Mouse (Mus musculus) limb, embryonic 12.5 days (tissue): ENCODE measurements at regions not wholly inside any gene's neighbourhood (a gene's known extent, or its start where the extent isn't known, plus 50 kb on each side); places are given as distances from the start of the nearest gene placed in this dataset.

Experiments
- ATAC-seq: fragments of 200-750 bp; cut with Nextera tagmentation; 2 replicates; pipeline ENCODE4 v1.8.0; 2017; ENCODE audit warnings: low read depth, moderate TSS enrichment; ENCODE audit not compliant: insufficient number of reproducible peaks, insufficient read depth, low FRiP score, low TSS enrichment
- H3K27ac ChIP-seq: fragments of 300-500 bp; sonication (generic); 2 replicates; pipeline ENCODE4 v1.5.1; 2016; ENCODE audit warnings: mild to moderate bottlenecking, moderate library complexity
- H3K27me3 ChIP-seq: fragments of 300-500 bp; sonication (generic); 2 replicates; pipeline ENCODE4 v1.6.1; 2016; ENCODE audit warnings: mild to moderate bottlenecking, moderate library complexity
- H3K36me3 ChIP-seq: fragments of 300-500 bp; sonication (generic); 2 replicates; pipeline ENCODE4 v1.6.1; 2016; ENCODE audit warnings: mild to moderate bottlenecking, moderate library complexity
- H3K4me1 ChIP-seq: fragments of 300-500 bp; sonication (generic); replicated peaks from 2 replicates; pipeline ENCODE4 v1.6.1; 2016
- H3K4me2 ChIP-seq: fragments of 300-500 bp; sonication (generic); 2 replicates; pipeline ENCODE4 v1.6.1; 2016; ENCODE audit warnings: mild to moderate bottlenecking, moderate library complexity
- H3K4me3 ChIP-seq: fragments of 300-500 bp; sonication (generic); replicated peaks from 2 replicates; pipeline ENCODE4 v1.5.1; 2016; ENCODE audit warnings: mild to moderate bottlenecking
- H3K9ac ChIP-seq: fragments of 300-500 bp; sonication (generic); replicated peaks from 2 replicates; pipeline ENCODE4 v1.6.1; 2016; ENCODE audit warnings: mild to moderate bottlenecking, moderate library complexity
- H3K9me3 ChIP-seq: fragments of 300-500 bp; sonication (generic); 2 replicates; pipeline ENCODE4 v1.6.1; 2016; ENCODE audit warnings: mild to moderate bottlenecking, moderate library complexity
- WGBS: fragments of 180-500 bp; shearing (Covaris S2); methylation state at CpG from one replicate; pipeline ENCODE4 v1.1.7; 2016; 5-methylcytosine and 5-hydroxymethylcytosine counted together

DNA sequence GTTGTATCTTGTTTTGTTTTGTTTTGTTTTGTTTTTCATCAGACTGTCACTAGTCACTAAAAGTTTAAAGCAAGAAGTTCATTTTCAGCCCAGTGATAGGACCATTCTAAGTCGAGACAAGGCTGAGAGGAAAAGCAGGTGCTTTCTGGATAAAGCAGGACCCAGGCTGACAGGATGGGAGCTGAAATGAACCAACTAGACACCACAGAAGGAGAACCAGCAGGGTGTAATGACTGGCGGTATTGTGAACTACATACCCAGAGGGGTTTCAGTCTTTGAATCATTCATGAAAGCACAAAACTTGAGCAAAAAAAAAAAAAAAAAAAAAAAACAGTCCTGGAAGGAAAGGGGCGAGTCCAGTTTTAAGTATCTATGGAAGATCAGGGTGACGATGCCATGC, 75.9 kb upstream of the Tenm4 start:
- H3K36me3 ChIP-seq: no peaks in the 10 kb centered on the region
- 83% methylated on average over 4 of the region's 4 CpGs for WGBS
- no peak for ATAC-seq
- H3K4me1 ChIP-seq: no peaks in the 10 kb centered on the region
- no peak overlapping the region for H3K4me3 ChIP-seq
- H3K27me3 ChIP-seq: no peaks in the 10 kb centered on the region
- H3K4me2 ChIP-seq: no peak overlapping the region
- no peaks in the 10 kb centered on the region for H3K9me3 ChIP-seq
- no peak overlapping the region for H3K9ac ChIP-seq
- H3K27ac ChIP-seq: no peak overlapping the region

DNA sequence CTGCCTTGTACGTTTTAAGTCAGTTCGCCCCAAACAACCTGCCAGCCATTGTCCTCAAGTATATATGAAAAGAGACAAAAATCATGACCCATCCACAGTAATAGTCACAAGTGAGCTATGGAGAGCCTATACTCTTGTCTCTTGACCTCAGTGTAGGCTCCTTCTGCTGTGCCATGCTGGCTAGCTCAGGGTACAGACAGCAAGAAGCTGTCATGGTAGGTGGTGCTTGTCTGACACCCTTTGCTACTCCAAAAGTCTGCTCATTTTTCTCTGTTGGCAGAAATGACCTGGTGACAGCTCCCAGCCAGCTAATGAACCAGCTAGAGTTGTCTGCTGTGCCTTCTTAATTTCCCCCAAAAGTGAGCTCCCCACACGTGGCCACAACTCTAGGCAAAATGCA, 75.3 kb upstream of the Tenm4 start:
- ATAC-seq: no peak
- no peaks in the 10 kb centered on the region for H3K27me3 ChIP-seq
- WGBS: 83% methylated on average over 3 of the region's 3 CpGs

DNA sequence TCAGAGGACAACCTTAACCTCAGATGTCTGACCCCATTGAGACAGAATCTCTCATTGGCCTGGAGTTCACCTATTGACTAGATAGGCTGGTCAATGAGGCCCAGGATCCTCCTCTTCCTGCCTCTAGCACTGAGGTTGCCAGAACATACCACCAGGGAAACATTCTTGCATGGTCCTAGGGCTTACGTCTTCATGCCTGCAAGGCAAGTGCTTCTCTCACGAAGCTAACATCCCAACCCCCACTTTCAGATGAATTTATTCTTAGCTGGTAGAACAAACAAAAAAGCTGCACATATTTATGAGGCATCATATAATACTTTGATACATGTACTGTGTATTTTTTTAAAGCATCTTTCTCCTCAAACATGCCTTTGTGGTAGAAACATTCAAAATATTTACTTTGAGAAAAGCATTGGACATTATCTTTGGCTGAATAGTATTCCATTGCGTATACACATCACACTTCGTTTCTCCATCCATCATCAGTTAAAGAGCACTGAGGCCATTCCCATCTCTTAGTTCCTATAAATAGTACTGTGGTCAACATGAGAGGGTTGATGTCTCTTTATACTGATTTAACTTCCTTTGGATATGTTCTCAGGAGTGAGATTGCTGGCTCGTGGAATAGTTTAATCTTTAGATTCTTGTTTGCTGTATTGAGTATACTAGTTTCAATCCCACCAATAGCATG, 72.2 kb upstream of the Tenm4 start:
- H3K4me3 ChIP-seq: no peak overlapping the region
- no peaks in the 10 kb centered on the region for H3K4me1 ChIP-seq
- no peaks in the 10 kb centered on the region for H3K27me3 ChIP-seq
- H3K4me2 ChIP-seq: no peak overlapping the region
- ATAC-seq: no peak
- no peak overlapping the region for H3K9ac ChIP-seq
- H3K9me3 ChIP-seq: no peaks in the 10 kb centered on the region
- WGBS: 90% methylated on average over 5 of the region's 5 CpGs
- H3K36me3 ChIP-seq: no peaks in the 10 kb centered on the region
- no peak overlapping the region for H3K27ac ChIP-seq

More for the DNA sequence above, 75.3 kb upstream of the Tenm4 start:
- Histone ChIP-seq H3K4me2 (no peak overlapping the region), H3K4me1 (no peaks in the 10 kb centered on the region), H3K4me3 (no peak overlapping the region), H3K27ac (no peak overlapping the region), H3K9ac (no peak overlapping the region), H3K9me3 (no peaks in the 10 kb centered on the region), H3K36me3 (no peaks in the 10 kb centered on the region)

DNA sequence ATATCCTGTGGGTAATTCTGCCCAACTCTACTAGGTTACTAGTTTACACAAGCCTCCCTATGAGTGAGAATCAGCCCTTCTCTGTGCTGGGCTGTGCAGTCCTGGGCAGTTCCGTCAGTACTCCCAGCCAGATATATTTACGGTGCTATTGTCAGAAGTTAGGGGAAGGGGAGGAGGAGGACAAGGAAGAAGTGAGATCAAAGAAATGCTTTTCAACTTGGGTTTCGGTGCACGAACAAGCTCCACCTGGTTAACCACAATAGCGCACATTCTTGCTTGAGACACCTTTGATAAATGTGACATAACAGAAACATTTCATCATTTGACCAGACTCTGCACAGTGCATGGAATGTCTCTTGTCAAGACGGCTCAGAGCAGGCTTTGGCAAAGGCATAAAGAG, 68.3 kb upstream of the Tenm4 start:
- H3K27me3 ChIP-seq: no peaks in the 10 kb centered on the region
- H3K4me2 ChIP-seq: no peak overlapping the region
- H3K4me1 ChIP-seq: no peaks in the 10 kb centered on the region
- H3K9me3 ChIP-seq: no peaks in the 10 kb centered on the region
- ATAC-seq: no peak
- no peak overlapping the region for H3K9ac ChIP-seq
- H3K36me3 ChIP-seq: no peaks in the 10 kb centered on the region
- WGBS: 44% methylated on average over 6 of the region's 6 CpGs
- no peak overlapping the region for H3K4me3 ChIP-seq
- H3K27ac ChIP-seq: no peak overlapping the region

DNA sequence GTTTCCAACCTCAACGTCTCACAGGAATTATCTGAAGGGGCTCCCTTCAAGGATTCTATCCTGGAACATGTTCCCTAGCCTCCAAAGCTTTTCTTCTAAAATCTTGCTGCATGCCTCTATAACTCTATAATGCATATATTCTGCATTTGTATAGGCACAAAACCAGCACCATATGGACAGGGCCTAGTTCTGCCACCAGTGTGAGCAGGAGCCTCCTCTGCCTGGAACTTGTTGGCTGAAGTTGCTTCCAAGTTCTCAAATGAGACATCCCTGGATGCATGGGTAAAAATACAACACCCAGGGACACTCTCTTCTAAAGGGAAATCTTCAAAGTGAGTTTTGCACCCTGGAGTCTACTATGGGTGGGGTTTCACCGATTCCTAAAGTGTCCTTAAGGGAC, 62.3 kb upstream of the Tenm4 start:
- Histone ChIP-seq H3K4me2 (no peak overlapping the region), H3K4me1 (no peaks in the 10 kb centered on the region), H3K36me3 (no peaks in the 10 kb centered on the region), H3K9me3 (no peaks in the 10 kb centered on the region), H3K4me3 (no peak overlapping the region), H3K27me3 (no peaks in the 10 kb centered on the region), H3K9ac (no peak overlapping the region), H3K27ac (no peak overlapping the region)
- WGBS: 82% methylated on average over 2 of the region's 2 CpGs
- no peak for ATAC-seq

DNA sequence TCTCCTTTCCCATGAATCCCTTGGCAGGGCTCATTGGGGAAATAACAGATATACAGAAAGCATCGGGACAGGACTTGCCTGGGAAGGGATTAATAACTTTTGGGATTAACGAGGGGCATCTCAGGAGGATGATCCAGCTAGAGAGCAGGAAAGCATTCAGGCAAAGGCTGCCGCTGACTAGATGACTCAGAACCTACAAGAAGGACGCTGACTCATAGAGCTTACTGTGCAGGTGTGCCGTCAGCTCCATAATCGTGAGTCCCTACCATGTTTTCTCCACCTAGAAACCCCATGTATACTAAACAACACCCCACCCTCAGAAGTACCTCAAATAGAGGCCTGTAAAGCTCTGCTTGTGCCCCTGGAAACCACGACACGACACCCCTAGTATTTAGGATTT, 50.9 kb upstream of the Tenm4 start:
- H3K9me3 ChIP-seq: no peaks in the 10 kb centered on the region
- no peak overlapping the region for H3K27ac ChIP-seq
- no peak overlapping the region for H3K4me3 ChIP-seq
- H3K36me3 ChIP-seq: no peaks in the 10 kb centered on the region
- WGBS: 80% methylated on average over 8 of the region's 8 CpGs
- no peaks in the 10 kb centered on the region for H3K4me1 ChIP-seq
- no peak overlapping the region for H3K4me2 ChIP-seq
- no peak overlapping the region for H3K9ac ChIP-seq
- no peaks in the 10 kb centered on the region for H3K27me3 ChIP-seq
- no peak for ATAC-seq
